Mouse (Mus musculus): ENCODE results near the gene Nr0b2. TPM values are rescaled to one million over a fixed set of nuclear protein-coding genes. Genes with fewer than 3 reads are reported as not detected.
A peak's percentile ranks its signal among the peaks of the same experiment; 100 is the strongest.
"Not testable (repeated sequence)": the region's sequence is repeated elsewhere in the genome, so short reads cannot be mapped to it uniquely, and the experiment has no call there.

Nr0b2 gene
- polyA plus RNA-seq (2015; fragmentation: Nextera tagmentation; extraction: Ambion mirVana), result 0.13 and 0.47 TPM in 2 replicates

DNA sequence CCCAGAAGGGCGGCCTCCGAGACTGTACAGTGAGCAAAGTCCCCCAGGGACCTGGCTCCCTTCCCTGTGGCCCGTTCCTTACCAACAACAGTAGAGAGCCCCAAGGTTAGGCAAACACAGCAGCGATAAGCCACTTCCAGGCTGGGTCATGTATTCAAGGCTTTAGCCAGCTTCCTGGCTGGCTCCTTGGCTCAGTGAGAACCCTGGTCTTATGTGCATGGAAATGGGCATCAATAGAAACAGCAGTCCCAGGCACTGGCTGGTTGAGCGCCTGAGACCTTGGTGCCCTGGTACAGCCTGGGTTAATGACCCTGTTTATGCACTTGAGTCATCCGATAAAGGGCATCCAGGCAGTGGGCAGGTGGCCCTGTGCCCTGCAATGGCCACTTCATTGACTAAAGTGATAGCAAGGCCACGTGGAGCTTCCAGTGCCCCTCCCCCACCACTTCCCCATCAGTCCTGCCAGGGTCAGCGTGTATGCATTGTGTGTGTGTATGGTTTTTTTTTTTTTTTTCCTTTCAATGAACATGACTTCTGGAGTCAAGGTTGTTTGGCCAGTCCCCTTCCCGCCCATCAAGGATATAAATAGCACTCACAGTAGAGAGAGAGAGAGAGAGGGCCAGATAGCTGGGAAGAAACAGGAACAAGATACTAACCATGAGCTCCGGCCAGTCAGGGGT lies at the start of gene Nr0b2:
Gene Nr0b2 (plus strand): TSS at position 609 of the 680 bp plus-strand sequence.
- Histone ChIP-seq H3K36me3 (no peaks in the 10 kb centered on the region), H3K4me1 (no peaks in the 10 kb centered on the region), H3K4me3 (replicated peaks) (no peak within 1 kb of the TSS), H3K4me2 (no peak within 1 kb of the TSS), H3K9me3 (replicated peaks) (no peaks in the 10 kb centered on the region), H3K27me3 (replicated peaks) (no peaks in the 10 kb centered on the region), H3K27ac (replicated peaks) (no peak within 1 kb of the TSS), H3K9ac (replicated peaks) (no peak within 1 kb of the TSS)
- 73% methylated on average over 10 of the region's 10 CpGs for WGBS
- no peak for ATAC-seq (ENCODE audit: low FRiP score)

DNA sequence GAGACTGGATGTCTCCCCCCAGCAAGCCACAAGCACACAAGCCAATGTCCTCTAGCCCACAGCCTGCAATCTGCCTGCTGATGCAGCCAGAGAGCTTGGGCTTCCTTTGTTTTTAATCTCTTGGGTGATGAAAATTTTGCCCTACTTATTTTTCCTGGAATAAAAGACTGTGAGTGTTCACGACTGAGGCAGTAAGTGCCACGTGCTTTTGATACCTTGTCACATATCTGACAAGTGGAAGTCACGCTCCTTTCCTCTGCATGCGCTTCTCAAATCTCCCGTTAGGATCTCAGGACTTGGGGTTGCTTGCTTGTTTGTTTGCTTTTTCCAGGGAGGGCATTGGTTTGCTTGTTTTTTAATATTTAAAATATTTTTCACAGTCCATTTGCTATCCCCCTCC lies 48.9 kb upstream of the Nr0b2 start:
- H3K9me3 ChIP-seq (replicated peaks), result no peaks in the 10 kb centered on the region
- no peaks in the 10 kb centered on the region for H3K4me1 ChIP-seq
- H3K27ac ChIP-seq (replicated peaks), result no peak overlapping the region
- H3K4me3 ChIP-seq (replicated peaks), result no peak overlapping the region
- ATAC-seq (ENCODE audit: low FRiP score), result no peak
- peaks cover 67% of the 10 kb centered on the region for H3K27me3 ChIP-seq (replicated peaks)
- H3K9ac ChIP-seq (replicated peaks), result no peak overlapping the region
- H3K36me3 ChIP-seq, result no peaks in the 10 kb centered on the region
- H3K4me2 ChIP-seq, result no peak overlapping the region
- 70% methylated on average over 5 of the region's 5 CpGs for WGBS

DNA sequence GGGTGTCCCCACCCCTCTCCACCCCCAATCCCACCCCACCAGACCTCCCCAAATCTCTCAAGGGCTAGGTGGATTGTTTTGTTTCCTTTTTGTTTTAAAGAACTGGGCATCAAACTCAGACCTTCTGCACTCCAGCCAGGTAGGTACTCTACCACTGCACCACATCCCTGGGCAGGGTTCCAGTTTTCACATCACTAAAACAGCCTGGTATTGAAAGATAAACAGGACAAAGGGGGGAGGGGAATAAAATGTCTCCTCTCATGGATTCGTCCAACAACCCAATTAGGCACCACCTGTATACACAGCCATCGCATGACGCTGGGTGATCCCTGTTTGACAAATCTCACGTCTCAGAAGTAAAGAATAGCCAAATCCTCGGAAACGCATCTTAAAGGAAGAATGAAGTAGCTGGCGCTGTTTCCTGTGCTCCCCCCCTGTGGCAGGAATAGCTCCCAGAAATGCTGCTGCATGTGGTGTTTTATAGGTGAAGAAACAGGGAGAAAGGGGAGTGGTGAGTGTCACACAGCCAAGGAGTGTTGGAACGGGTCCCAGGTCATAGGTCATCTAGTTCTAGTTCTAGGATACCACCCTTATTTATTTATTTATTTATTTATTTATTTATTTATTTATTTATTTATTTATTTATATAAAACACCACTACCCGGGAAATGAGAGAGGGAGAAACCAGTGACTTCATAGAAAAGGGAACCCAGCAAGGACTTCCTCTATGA lies 48.3 kb upstream of the Nr0b2 start:
- Histone ChIP-seq H3K27me3 (replicated peaks) (peaks cover 61% of the 10 kb centered on the region), H3K27ac (replicated peaks) (no peak overlapping the region)
- WGBS, result 68% methylated on average over 9 of the region's 9 CpGs

DNA sequence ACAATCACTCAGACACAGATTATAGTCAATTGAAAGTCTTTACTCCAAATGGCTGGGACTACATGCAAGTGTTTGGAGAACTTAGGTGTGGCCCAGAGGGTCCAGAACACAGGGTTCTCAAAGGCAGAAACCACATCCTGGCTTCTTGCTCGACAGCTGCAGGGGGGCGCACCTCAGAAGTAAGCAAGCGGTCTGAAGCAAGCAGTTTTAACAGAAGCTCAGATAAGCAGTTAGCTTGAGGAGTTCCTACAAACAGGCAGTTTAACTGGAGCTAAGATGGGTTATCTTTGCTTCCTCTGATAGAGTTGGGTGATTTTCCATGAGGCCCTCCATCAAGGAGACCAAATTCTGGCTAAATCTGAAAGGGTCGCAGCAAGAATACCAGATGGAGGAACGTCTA lies 46.6 kb upstream of the Nr0b2 start:
- H3K9me3 ChIP-seq (replicated peaks), result no peaks in the 10 kb centered on the region
- no peak overlapping the region for H3K4me2 ChIP-seq
- no peak overlapping the region for H3K9ac ChIP-seq (replicated peaks)
- H3K4me3 ChIP-seq (replicated peaks), result no peak overlapping the region
- 72% methylated on average over 5 of the region's 5 CpGs for WGBS
- no peaks in the 10 kb centered on the region for H3K4me1 ChIP-seq
- peaks cover 49% of the 10 kb centered on the region for H3K27me3 ChIP-seq (replicated peaks)
- H3K36me3 ChIP-seq, result no peaks in the 10 kb centered on the region
- no peak overlapping the region for H3K27ac ChIP-seq (replicated peaks)
- ATAC-seq (ENCODE audit: low FRiP score), result no peak

More for the DNA sequence above, 48.3 kb upstream of the Nr0b2 start:
- Histone ChIP-seq H3K4me1 (no peaks in the 10 kb centered on the region), H3K4me3 (replicated peaks) (no peak overlapping the region), H3K36me3 (no peaks in the 10 kb centered on the region), H3K9me3 (replicated peaks) (no peaks in the 10 kb centered on the region), H3K4me2 (no peak overlapping the region), H3K9ac (replicated peaks) (no peak overlapping the region)
- ATAC-seq (ENCODE audit: low FRiP score), result no peak

DNA sequence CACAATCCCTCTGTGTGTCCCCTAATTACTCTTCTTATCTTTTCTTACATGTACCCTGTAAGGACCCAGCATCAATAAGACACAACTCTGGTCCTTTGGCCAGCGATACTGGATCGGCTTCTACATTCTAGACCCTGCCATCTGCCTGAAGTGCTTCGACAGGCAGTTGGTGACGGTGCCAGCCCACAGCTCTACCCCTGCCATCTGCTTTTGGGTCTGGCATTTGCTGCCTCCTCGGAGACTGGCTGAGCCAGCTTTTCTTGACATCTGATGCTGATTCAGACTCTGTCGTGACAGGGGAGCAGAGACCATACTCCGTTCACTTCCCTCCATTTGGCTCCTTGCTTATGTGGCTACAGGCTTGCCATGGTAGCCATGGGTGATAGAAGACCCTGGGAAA lies 44.2 kb upstream of the Nr0b2 start:
- no peaks in the 10 kb centered on the region for H3K4me1 ChIP-seq
- no peaks in the 10 kb centered on the region for H3K36me3 ChIP-seq
- ATAC-seq (ENCODE audit: low FRiP score), result no peak
- H3K9me3 ChIP-seq (replicated peaks), result no peaks in the 10 kb centered on the region
- H3K27me3 ChIP-seq (replicated peaks), result peaks cover 29% of the 10 kb centered on the region
- H3K4me3 ChIP-seq (replicated peaks), result no peak overlapping the region
- H3K4me2 ChIP-seq, result no peak overlapping the region
- 71% methylated on average over 7 of the region's 7 CpGs for WGBS
- no peak overlapping the region for H3K27ac ChIP-seq (replicated peaks)
- H3K9ac ChIP-seq (replicated peaks), result no peak overlapping the region

DNA sequence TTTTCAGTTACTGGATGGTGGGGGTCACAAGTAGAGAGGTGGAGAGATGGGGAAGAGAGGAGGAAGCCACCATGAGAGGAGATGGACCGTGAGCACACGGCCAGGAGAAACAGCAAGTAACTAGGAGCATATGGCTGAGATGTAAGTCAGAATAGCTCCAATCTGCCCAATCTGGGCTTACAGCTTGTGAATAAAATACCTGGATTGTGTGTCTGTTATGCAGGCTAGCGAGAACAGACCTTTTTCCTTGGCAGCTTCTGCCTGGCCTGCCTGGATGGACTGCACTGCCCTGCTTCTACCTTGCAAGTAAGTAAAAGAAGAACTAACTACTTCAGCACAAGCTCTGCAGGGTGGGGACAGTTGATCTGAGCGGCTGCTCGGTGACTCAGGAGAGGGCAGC lies 42.1 kb upstream of the Nr0b2 start:
- Histone ChIP-seq H3K9ac (replicated peaks) (no peak overlapping the region), H3K4me3 (replicated peaks) (no peak overlapping the region), H3K9me3 (replicated peaks) (no peaks in the 10 kb centered on the region), H3K27me3 (replicated peaks) (peaks cover 16% of the 10 kb centered on the region), H3K4me1 (no peaks in the 10 kb centered on the region), H3K27ac (replicated peaks) (no peak overlapping the region), H3K36me3 (no peaks in the 10 kb centered on the region), H3K4me2 (no peak overlapping the region)
- WGBS, result 86% methylated on average over 5 of the region's 5 CpGs
- ATAC-seq (ENCODE audit: low FRiP score), result no peak

DNA sequence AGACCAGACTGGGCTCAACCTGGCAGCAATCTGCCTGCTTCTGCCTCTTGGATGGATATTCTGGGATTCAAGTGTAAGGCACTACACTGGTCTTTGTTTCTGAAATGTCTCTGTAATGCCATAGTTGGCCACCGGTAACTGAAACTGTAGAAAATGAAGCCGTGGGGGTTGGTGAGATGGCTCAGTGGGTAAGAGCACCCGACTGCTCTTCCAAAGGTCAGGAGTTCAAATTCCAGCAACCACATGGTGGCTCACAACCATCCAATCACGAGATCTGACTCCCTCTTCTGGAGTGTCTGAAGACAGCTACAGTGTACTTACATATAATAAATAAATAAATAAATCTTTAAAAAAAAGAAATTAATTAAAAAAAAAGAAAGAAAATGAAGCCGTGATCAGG lies 40.7 kb upstream of the Nr0b2 start:
- WGBS, result 58% methylated on average over 5 of the region's 5 CpGs
- H3K9ac ChIP-seq (replicated peaks); H3K9me3 ChIP-seq (replicated peaks); H3K36me3 ChIP-seq; ATAC-seq (ENCODE audit: low FRiP score); H3K27ac ChIP-seq (replicated peaks); H3K4me2 ChIP-seq; H3K4me3 ChIP-seq (replicated peaks); H3K4me1 ChIP-seq: not testable (repeated sequence)
- peaks cover 14% of the 10 kb centered on the region for H3K27me3 ChIP-seq (replicated peaks)

DNA sequence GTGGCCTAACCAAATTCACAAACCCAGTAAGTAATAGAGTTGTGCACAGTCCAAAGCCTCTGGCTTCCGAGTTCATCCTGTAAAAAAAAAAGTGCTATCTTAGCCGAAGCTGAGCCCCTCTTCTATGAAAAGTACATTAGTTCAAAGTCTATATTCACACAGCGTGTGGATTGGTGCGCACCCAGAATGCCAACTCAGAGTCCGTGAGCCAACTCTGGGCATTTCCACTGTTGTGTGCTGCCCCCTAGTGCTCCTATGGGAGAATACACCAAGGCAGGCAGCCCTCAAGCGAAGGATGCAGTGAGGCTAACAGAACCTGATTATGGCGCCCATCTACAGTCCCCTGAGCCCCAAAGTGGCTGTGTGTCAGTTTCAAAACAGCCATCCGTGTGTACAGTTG lies 40.2 kb upstream of the Nr0b2 start:
- H3K9me3 ChIP-seq (replicated peaks), result no peaks in the 10 kb centered on the region
- no peak overlapping the region for H3K4me3 ChIP-seq (replicated peaks)
- H3K36me3 ChIP-seq, result no peaks in the 10 kb centered on the region
- H3K27ac ChIP-seq (replicated peaks), result no peak overlapping the region
- 12% methylated on average over 8 of the region's 8 CpGs for WGBS
- no peak overlapping the region for H3K4me2 ChIP-seq
- ATAC-seq (ENCODE audit: low FRiP score), result peak; percentile 31; the same call in 1 of the 2 replicates
- no peak overlapping the region for H3K9ac ChIP-seq (replicated peaks)
- H3K4me1 ChIP-seq, result no peaks in the 10 kb centered on the region
- peaks cover 18% of the 10 kb centered on the region for H3K27me3 ChIP-seq (replicated peaks)

DNA sequence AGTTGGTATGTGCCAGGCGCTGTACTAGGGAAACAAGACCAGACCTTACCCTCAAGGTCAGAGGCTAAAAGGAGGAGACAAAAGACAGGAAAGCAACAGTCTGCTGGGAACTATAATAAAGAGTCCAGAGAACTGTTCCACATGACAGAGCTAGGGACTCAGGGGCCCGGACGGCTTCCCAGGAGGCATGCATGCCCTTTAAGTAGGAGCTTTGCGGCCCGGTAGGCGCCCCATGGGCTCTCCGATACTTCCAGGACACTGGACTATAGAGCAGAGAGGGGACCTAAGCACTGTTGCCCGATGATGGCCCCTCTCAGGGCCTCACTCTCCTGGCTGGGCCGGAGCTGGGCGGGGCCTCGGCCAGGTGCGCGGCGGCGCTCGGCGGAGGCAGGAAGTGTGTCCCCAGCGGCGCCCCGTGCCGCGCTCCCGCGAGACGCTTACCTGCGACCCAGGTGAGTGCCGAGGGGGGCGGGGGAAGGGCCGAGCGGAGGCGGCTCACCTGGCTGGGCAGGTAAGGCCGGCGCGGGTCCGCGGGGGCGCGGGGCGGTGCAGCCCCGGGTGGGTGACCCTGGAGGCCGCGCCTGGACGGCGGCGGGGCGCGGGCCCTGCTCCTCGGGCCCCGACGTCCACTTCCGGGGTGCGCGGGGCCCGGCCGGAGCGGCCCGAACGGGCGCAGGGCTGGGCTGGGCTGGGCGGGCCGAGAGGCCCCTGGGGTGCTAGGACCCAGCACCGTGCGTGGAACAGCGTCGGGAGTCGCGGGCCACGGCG lies 34.4 kb upstream of the Nr0b2 start, which contains the start of gene Kdf1:
Gene Kdf1 (plus strand): TSS at position 363 of the 768 bp plus-strand sequence.
- no peak within 1 kb of the TSS for H3K27ac ChIP-seq (replicated peaks)
- 4% methylated on average over 47 of the region's 69 CpGs for WGBS
- H3K9ac ChIP-seq (replicated peaks), result no peak within 1 kb of the TSS
- H3K4me2 ChIP-seq, result peak within 1 kb of the TSS; percentile 48
- H3K36me3 ChIP-seq, result no peaks in the 10 kb centered on the region
- H3K4me1 ChIP-seq, result peaks cover 8% of the 10 kb centered on the region; the same call in 1 of the 2 replicates
- peaks cover 52% of the 10 kb centered on the region for H3K27me3 ChIP-seq (replicated peaks)
- H3K4me3 ChIP-seq (replicated peaks), result peak within 1 kb of the TSS; percentile 32
- H3K9me3 ChIP-seq (replicated peaks), result no peaks in the 10 kb centered on the region
- no peak for ATAC-seq (ENCODE audit: low FRiP score)

DNA sequence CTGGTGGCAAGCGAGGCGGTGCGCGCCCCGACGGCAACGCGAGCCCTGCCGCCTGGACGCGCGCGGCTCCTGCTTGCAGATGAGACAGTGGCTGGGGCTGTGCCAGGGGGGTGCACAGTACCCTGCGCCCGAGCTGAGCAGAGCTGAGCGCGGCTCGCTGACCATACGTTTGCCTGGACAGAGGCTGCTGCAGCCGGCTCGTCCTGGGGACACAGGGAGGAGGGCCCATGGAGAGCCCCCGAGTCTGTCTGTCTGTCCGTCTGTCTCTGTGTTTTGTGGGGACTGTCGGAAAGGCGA lies 33.9 kb upstream of the Nr0b2 start:
- peak overlapping the region; percentile 32 for H3K4me3 ChIP-seq (replicated peaks)
- peak overlapping the region; percentile 48 for H3K4me2 ChIP-seq
- H3K36me3 ChIP-seq, result no peaks in the 10 kb centered on the region
- H3K27me3 ChIP-seq (replicated peaks), result peaks cover 52% of the 10 kb centered on the region
- ATAC-seq (ENCODE audit: low FRiP score), result no peak
- WGBS, result 7% methylated on average over 16 of the region's 25 CpGs
- H3K9ac ChIP-seq (replicated peaks), result no peak overlapping the region
- no peaks in the 10 kb centered on the region for H3K9me3 ChIP-seq (replicated peaks)
- H3K4me1 ChIP-seq, result peaks cover 8% of the 10 kb centered on the region; the same call in 1 of the 2 replicates
- no peak overlapping the region for H3K27ac ChIP-seq (replicated peaks)

DNA sequence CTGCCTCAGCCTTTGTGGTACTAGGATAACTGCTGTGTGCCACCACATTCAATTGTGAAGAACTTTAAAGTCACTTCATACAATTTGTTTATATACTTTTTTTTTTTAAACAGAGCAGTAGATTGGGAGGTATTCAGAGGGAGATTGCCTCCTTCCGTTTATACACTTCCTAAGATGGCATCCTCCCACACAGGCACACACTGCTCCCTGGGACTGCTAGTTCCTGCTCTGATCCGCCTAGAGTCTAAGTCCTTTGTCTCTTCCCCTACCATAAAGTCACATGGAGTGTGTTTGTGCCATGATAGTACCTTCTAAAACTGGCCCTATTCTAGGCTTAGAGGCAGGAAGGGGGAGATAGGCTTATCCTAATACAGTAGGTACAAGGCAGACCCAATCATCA lies 31.7 kb upstream of the Nr0b2 start:
- Histone ChIP-seq H3K9ac (replicated peaks) (no peak overlapping the region), H3K4me1 (peaks cover 8% of the 10 kb centered on the region; the same call in 1 of the 2 replicates), H3K9me3 (replicated peaks) (no peaks in the 10 kb centered on the region), H3K4me2 (no peak overlapping the region), H3K36me3 (0 out of 2 replicates have a peak, but pooled peaks cover 2% of the 10 kb centered on the region), H3K27me3 (replicated peaks) (peaks cover 52% of the 10 kb centered on the region), H3K4me3 (replicated peaks) (no peak overlapping the region), H3K27ac (replicated peaks) (no peak overlapping the region)
- no peak for ATAC-seq (ENCODE audit: low FRiP score)
- whole genome bisulfite sequencing, result 55% methylated on average over 2 of the region's 2 CpGs
